Mouse (Mus musculus) testis, adult 2 months (tissue): ENCODE measurements around the gene Spag9. TPM values are rescaled to one million over a fixed set of nuclear protein-coding genes. Genes with fewer than 3 reads are reported as not detected.
A peak's percentile ranks its signal among the peaks of the same experiment; 100 is the strongest.
"Not testable (repeated sequence)": the region's sequence is repeated elsewhere in the genome, so short reads cannot be mapped to it uniquely, and the experiment has no call there.

Experiments
- H3K27ac ChIP-seq: fragments of 200-500 bp; 2 replicates; pipeline ENCODE4 v1.5.1; 2012; ENCODE audit warnings: low read depth, low read length; ENCODE audit not compliant: control insufficient read depth, insufficient read depth
- H3K27me3 ChIP-seq: fragments of 200-500 bp; 2 replicates; pipeline ENCODE4 v1.6.1; 2012; ENCODE audit warnings: mild to moderate bottlenecking, low read length, moderate library complexity; ENCODE audit not compliant: control insufficient read depth, insufficient read depth
- H3K36me3 ChIP-seq: fragments of 200-500 bp; 2 replicates; pipeline ENCODE4 v1.6.1; 2012; ENCODE audit warnings: mild to moderate bottlenecking, low read length; ENCODE audit not compliant: control insufficient read depth, insufficient read depth
- H3K4me1 ChIP-seq: fragments of 200-500 bp; 2 replicates; pipeline ENCODE4 v1.6.1; 2012; ENCODE audit warnings: low read length; ENCODE audit not compliant: control insufficient read depth, insufficient read depth
- H3K4me3 ChIP-seq: fragments of 200-500 bp; 2 replicates; pipeline ENCODE4 v1.5.1; 2012; ENCODE audit warnings: low read depth, mild to moderate bottlenecking, low read length, moderate library complexity, mixed read lengths; ENCODE audit not compliant: control insufficient read depth
- CTCF ChIP-seq: fragments of 200-500 bp; IDR thresholded peaks from 2 replicates; pipeline ENCODE4 v1.5.1; 2012; ENCODE audit warnings: low read depth, mild to moderate bottlenecking, inconsistent platforms, low read length, moderate library complexity; ENCODE audit not compliant: control insufficient read depth, insufficient read depth, insufficient replicate concordance
- POLR2A ChIP-seq: fragments of 200-500 bp; IDR thresholded peaks from 2 replicates; pipeline ENCODE4 v1.6.1; 2012; ENCODE audit warnings: low read depth, mild to moderate bottlenecking, inconsistent platforms, low read length, moderate library complexity; ENCODE audit not compliant: control insufficient read depth
- polyA plus RNA-seq: library from polyadenylated mRNA; depleted of rRNA; stranded (reverse); fragments of >200 nt; gene quantifications from 2 replicates; pipeline ENCODE4 v1.2.3, GENCODE M21; 2012

The Spag9 gene
- polyA plus RNA-seq, 1 experiment = 18.8 TPM

GRCm38 (mm10) chr11:94032084-94032483, 36.2 kb downstream of the Spag9 start:
- no peak for TF ChIP-seq CTCF
- TF ChIP-seq POLR2A = no peak
- Histone ChIP-seq H3K36me3 (no peaks in the 10 kb centered on the region; the same call in 1 of the 2 replicates), H3K27me3 (no peaks in the 10 kb centered on the region), H3K4me1 (no peaks in the 10 kb centered on the region), H3K27ac (no peak overlapping the region), H3K4me3 (no peak overlapping the region)

- no peak overlapping the region for H3K27ac ChIP-seq
- no peaks in the 10 kb centered on the region for H3K4me1 ChIP-seq
- no peaks in the 10 kb centered on the region for H3K27me3 ChIP-seq
- H3K36me3 ChIP-seq = no peaks in the 10 kb centered on the region; the same call in 1 of the 2 replicates
- TF ChIP-seq POLR2A (no peak), CTCF (no peak)
- no peak overlapping the region for H3K4me3 ChIP-seq
These were observed 37.1 kb downstream of the Spag9 start for GRCm38 (mm10) chr11:94032971-94033370.

GRCm38 (mm10) chr11:94035974-94036373, 40.1 kb downstream of the Spag9 start:
- no peak overlapping the region for H3K4me3 ChIP-seq
- no peaks in the 10 kb centered on the region for H3K4me1 ChIP-seq
- TF ChIP-seq CTCF = no peak
- no peak for TF ChIP-seq POLR2A
- H3K27ac ChIP-seq = no peak overlapping the region
- no peaks in the 10 kb centered on the region for H3K27me3 ChIP-seq
- H3K36me3 ChIP-seq = no peaks in the 10 kb centered on the region; the same call in 1 of the 2 replicates

GRCm38 (mm10) chr11:94041475-94041874, 45.6 kb downstream of the Spag9 start:
- Histone ChIP-seq H3K4me3 (no peak overlapping the region), H3K4me1 (no peaks in the 10 kb centered on the region), H3K36me3 (no peaks in the 10 kb centered on the region; the same call in 1 of the 2 replicates), H3K27ac (no peak overlapping the region), H3K27me3 (no peaks in the 10 kb centered on the region)
- no peak for TF ChIP-seq CTCF
- TF ChIP-seq POLR2A = no peak

- H3K36me3 ChIP-seq, H3K4me1 ChIP-seq, H3K27me3 ChIP-seq, H3K4me3 ChIP-seq, H3K27ac ChIP-seq: not testable (repeated sequence)
These were observed 46.4 kb downstream of the Spag9 start for GRCm38 (mm10) chr11:94042301-94042700.

- Histone ChIP-seq H3K27ac (peak overlapping the region; percentile 7; the same call in 1 of the 2 replicates), H3K36me3 (no peaks in the 10 kb centered on the region; the same call in none of the 2 replicates), H3K4me3 (peak overlapping the region; percentile 84), H3K4me1 (no peaks in the 10 kb centered on the region), H3K27me3 (no peaks in the 10 kb centered on the region)
- TF ChIP-seq POLR2A (peak; percentile 37; the same call in 1 of the 2 replicates), CTCF (no peak)
These were observed 48.4 kb downstream of the Spag9 start for GRCm38 (mm10) chr11:94043998-94044985.

GRCm38 (mm10) chr11:94045016-94045415, 49.1 kb downstream of the Spag9 start:
- TF ChIP-seq POLR2A (no peak), CTCF (no peak)
- Histone ChIP-seq H3K36me3 (no peaks in the 10 kb centered on the region; the same call in none of the 2 replicates), H3K4me1 (no peaks in the 10 kb centered on the region), H3K4me3 (no peak overlapping the region), H3K27me3 (no peaks in the 10 kb centered on the region), H3K27ac (no peak overlapping the region)
